Mouse (Mus musculus): ENCODE data around the gene Fibcd1.

DNA sequence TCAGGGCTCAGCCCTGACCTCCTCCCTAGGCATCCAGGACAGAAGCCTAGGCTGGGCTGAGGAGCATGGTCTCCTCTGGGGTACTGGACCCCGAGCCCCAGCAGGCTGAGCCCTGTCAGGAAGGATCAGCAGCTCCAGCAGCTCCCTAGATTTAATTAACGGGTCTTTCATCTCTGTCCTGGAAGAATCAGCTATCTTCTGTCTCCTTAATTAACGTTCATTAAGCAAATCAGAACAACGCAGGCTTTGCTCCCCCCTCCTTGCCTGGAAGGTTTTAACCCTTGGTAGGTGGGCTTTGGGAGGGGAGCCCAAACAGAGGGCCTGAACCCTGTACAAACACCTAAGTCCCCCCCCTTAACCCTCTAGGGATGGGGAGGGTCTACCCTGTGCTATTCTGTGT lies 37.3 kb upstream of the Fibcd1 start:
- TF ChIP-seq CTCF (IDR thresholded peaks at IDR 0.05; ENCODE audit: extremely low read depth, insufficient read depth, insufficient read length, insufficient replicate concordance), result no peak
- TF ChIP-seq POLR2A (IDR thresholded peaks at IDR 0.05; ENCODE audit: low read depth, low read length), result no peak

All from spleen, adult 2 months (tissue).